ENCODE assay signal across 8 mouse cellular contexts in the genomic region with DNA sequence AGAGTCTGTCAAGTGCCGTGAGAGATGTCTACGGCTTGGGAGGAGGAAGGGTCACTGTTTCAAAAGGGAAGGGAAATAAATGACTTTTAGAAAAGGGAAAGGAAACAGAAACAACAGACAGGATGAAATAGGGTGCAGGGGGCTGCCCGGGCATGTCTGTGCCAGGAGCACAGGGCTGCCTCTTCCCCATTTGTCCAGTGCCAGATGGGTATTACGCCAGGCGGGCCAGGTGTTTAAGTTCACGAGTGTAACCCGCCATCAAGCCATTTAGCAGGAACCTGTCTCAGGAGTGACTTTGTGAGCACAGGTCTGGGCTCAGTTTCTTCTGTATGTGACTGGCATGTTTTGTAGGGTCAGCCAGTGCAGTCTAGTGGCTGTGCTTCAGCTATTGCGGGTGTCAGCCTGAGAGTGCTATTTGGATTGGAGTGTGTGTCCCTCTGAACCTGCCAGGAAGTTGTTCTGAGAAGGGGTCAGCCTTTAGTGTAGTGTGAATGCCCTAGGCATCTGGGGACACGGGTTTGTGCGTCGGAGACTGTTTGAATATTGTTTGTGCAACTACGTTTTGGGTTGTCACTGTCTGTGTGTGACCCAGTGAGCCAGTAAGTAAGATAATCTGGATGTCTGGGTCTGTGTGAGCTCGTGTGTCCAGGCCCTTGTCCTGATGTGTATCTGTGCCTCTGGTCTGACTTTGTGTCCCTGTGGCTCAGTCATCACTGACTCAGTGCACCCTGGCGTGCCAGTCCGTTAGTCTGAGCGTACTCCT. TPM values are rescaled to one million over a fixed set of nuclear protein-coding genes. Genes with fewer than 3 reads are reported as not detected.
A peak's percentile ranks its signal among the peaks of the same experiment; 100 is the strongest.
DNase-seq lines count a peak whose midpoint lies in the region; ATAC-seq and TF ChIP-seq lines count a peak whose summit lies in the region.

No protein-coding gene starts in this region.

- in situ Hi-C loops in Patski (cut with MboI; ENCODE audit: low pct_unique_long_range_greater_than_20kb) = no loop called here

- peaks cover 23% of the 10 kb centered on the region for H3K4me1 ChIP-seq in kidney, embryonic 14.5 days (ENCODE audit: control insufficient read depth, insufficient read depth, low read length)
- H3K4me1 ChIP-seq in heart, embryonic 12.5 days (replicated peaks) = peaks cover 46% of the 10 kb centered on the region
- peaks cover 21% of the 10 kb centered on the region; the same call in 1 of the 2 replicates for H3K4me1 ChIP-seq in neural tube, embryonic 14.5 days (ENCODE audit: control insufficient read depth, insufficient read depth, low read length)

- no peak for TF ChIP-seq CTCF in Patski (IDR thresholded peaks at IDR 0.05)

- ATAC-seq in kidney, embryonic 14.5 days (ENCODE audit: low FRiP score, low TSS enrichment) = no peak
- ATAC-seq in Patski = peak; percentile 0
- no peak for ATAC-seq in heart, embryonic 12.5 days (ENCODE audit: insufficient number of reproducible peaks, low FRiP score)
- ATAC-seq in neural tube, embryonic 14.5 days (ENCODE audit: low read depth) = no peak

- no peaks in the 10 kb centered on the region for H3K36me3 ChIP-seq in kidney, embryonic 14.5 days (ENCODE audit: control insufficient read depth, insufficient read depth, low read length)
- no peaks in the 10 kb centered on the region for H3K36me3 ChIP-seq in heart, embryonic 12.5 days
- no peaks in the 10 kb centered on the region for H3K36me3 ChIP-seq in neural tube, embryonic 14.5 days (ENCODE audit: control insufficient read depth, insufficient read depth, low read length)

- H3K27me3 ChIP-seq in kidney, embryonic 14.5 days (ENCODE audit: control insufficient read depth, insufficient read depth, low read length) = no peaks in the 10 kb centered on the region
- H3K27me3 ChIP-seq in Patski = no peaks in the 10 kb centered on the region
- H3K27me3 ChIP-seq in heart, embryonic 12.5 days (replicated peaks) = no peaks in the 10 kb centered on the region
- peaks cover 2% of the 10 kb centered on the region; the same call in 1 of the 2 replicates for H3K27me3 ChIP-seq in neural tube, embryonic 14.5 days (ENCODE audit: control insufficient read depth, insufficient read depth, low read length)

- 30% methylated on average over 16 of the region's 16 CpGs for WGBS in kidney, embryonic 14.5 days
- whole genome bisulfite sequencing in heart, embryonic 12.5 days = 42% methylated on average over 16 of the region's 16 CpGs
- WGBS in neural tube, embryonic 14.5 days = 38% methylated on average over 16 of the region's 16 CpGs

- H3K4me2 ChIP-seq in kidney, embryonic 14.5 days (replicated peaks; ENCODE audit: low read depth, low read length) = peak overlapping the region; percentile 98
- H3K4me2 ChIP-seq in heart, embryonic 12.5 days = peak overlapping the region; percentile 98
- H3K4me2 ChIP-seq in neural tube, embryonic 14.5 days (ENCODE audit: low read depth, low read length) = peak overlapping the region; percentile 98

- POLR2A ChIA-PET in Patski (lab: Charles Lee) = no interaction called here

- H3K27ac ChIP-seq in kidney, embryonic 14.5 days (ENCODE audit: low read depth, low read length) = peak overlapping the region; percentile 74; the same call in 1 of the 2 replicates
- peak overlapping the region; percentile 58 for H3K27ac ChIP-seq in heart, embryonic 12.5 days (ENCODE audit: poor library complexity, severe bottlenecking)
- no peak overlapping the region; the same call in 1 of the 2 replicates for H3K27ac ChIP-seq in neural tube, embryonic 14.5 days (ENCODE audit: low read depth, low read length)

- no peaks in the 10 kb centered on the region for H3K9me3 ChIP-seq in kidney, embryonic 14.5 days (ENCODE audit: control insufficient read depth, low read length)
- H3K9me3 ChIP-seq in heart, embryonic 12.5 days (replicated peaks) = no peaks in the 10 kb centered on the region
- H3K9me3 ChIP-seq in neural tube, embryonic 14.5 days (ENCODE audit: control insufficient read depth, low read length) = no peaks in the 10 kb centered on the region

- H3K9ac ChIP-seq in kidney, embryonic 14.5 days (ENCODE audit: low read depth, low read length) = peak overlapping the region; percentile 89
- peak overlapping the region; percentile 96 for H3K9ac ChIP-seq in heart, embryonic 12.5 days
- peak overlapping the region; percentile 58 for H3K9ac ChIP-seq in neural tube, embryonic 14.5 days (replicated peaks; ENCODE audit: low read depth, low read length)

- CTCF ChIA-PET in Patski (lab: Charles Lee) = interaction anchor here (1.1 kb wide), 1 partner anchor 14 kb away, joined by 3 read pairs; no protein-coding TSS in a partner anchor

- DNase-seq in kidney, postnatal 25 days = no peak
- DNase-seq in Patski (ENCODE audit: low read depth, low spot score) (no peak), liver (peak; percentile 21)
- no peak for DNase-seq in left cerebral cortex, adult 18-20 months (ENCODE audit: low spot score in 2 of 2)
- DNase-seq in T-cell, adult 2 months (ENCODE audit: low spot score) = no peak

- peak overlapping the region; percentile 79 for H3K4me3 ChIP-seq in kidney, embryonic 14.5 days (ENCODE audit: low read length)
- H3K4me3 ChIP-seq in heart, embryonic 12.5 days = peak overlapping the region; percentile 76
- peak overlapping the region; percentile 65 for H3K4me3 ChIP-seq in neural tube, embryonic 14.5 days (ENCODE audit: low read depth, low read length)

RNA-seq across cellular contexts. Expression of a gene that starts 0.5 kb away (rescaled TPM):
- 8.6 and 13.8 TPM in 2 replicates for polyA plus RNA-seq in kidney, embryonic 14.5 days (2014; fragmentation: Nextera tagmentation; extraction: Ambion mirVana)
- polyA plus RNA-seq in Patski (2021) = 12.6 TPM
- polyA plus RNA-seq in heart, embryonic 12.5 days (2016; fragmentation: Nextera tagmentation; extraction: Ambion mirVana) = 9.8 and 10.4 TPM in 2 replicates
- polyA plus RNA-seq in neural tube, embryonic 14.5 days (2014; fragmentation: Nextera tagmentation; extraction: Ambion mirVana) = 13.7 and 19.7 TPM in 2 replicates
- 10 to 100 TPM in 1 of 2 experiments, 1 to 10 TPM in 1; 7.5 to 11.8 TPM for total RNA-seq in left cerebral cortex, adult 18-20 months (2021)

RNA-seq across cellular contexts. Expression of a gene that starts 22.1 kb away (rescaled TPM):
- 24.6 and 28.3 TPM in 2 replicates for polyA plus RNA-seq in kidney, embryonic 14.5 days (2014; fragmentation: Nextera tagmentation; extraction: Ambion mirVana)
- polyA plus RNA-seq in Patski (2021) = 78.2 TPM
- polyA plus RNA-seq in heart, embryonic 12.5 days (2016; fragmentation: Nextera tagmentation; extraction: Ambion mirVana) = 24.3 and 31.2 TPM in 2 replicates
- polyA plus RNA-seq in neural tube, embryonic 14.5 days (2014; fragmentation: Nextera tagmentation; extraction: Ambion mirVana) = 14.8 and 15.8 TPM in 2 replicates
- 100 to 1,000 TPM in 1 of 2 experiments, 10 to 100 TPM in 1; 81.0 to 102 TPM for total RNA-seq in left cerebral cortex, adult 18-20 months (2021)

RNA-seq across cellular contexts. Expression of a gene that starts 35.3 kb away (rescaled TPM):
- polyA plus RNA-seq in kidney, embryonic 14.5 days (2014; fragmentation: Nextera tagmentation; extraction: Ambion mirVana) = 19.3 and 19.8 TPM in 2 replicates
- 13.0 TPM for polyA plus RNA-seq in Patski (2021)
- polyA plus RNA-seq in heart, embryonic 12.5 days (2016; fragmentation: Nextera tagmentation; extraction: Ambion mirVana) = 11.0 and 12.1 TPM in 2 replicates
- polyA plus RNA-seq in neural tube, embryonic 14.5 days (2014; fragmentation: Nextera tagmentation; extraction: Ambion mirVana) = 45.1 and 58.6 TPM in 2 replicates
- total RNA-seq in left cerebral cortex, adult 18-20 months (2021) = 10 to 100 TPM; 38.0 to 39.7 TPM

RNA-seq across cellular contexts. Expression of a gene that starts 49.4 kb away (rescaled TPM):
- 1.2 and 1.8 TPM in 2 replicates for polyA plus RNA-seq in kidney, embryonic 14.5 days (2014; fragmentation: Nextera tagmentation; extraction: Ambion mirVana)
- not detected for polyA plus RNA-seq in Patski (2021)
- polyA plus RNA-seq in heart, embryonic 12.5 days (2016; fragmentation: Nextera tagmentation; extraction: Ambion mirVana) = 1.1 and 1.8 TPM in 2 replicates
- 0.83 and 2.6 TPM in 2 replicates for polyA plus RNA-seq in neural tube, embryonic 14.5 days (2014; fragmentation: Nextera tagmentation; extraction: Ambion mirVana)
- 1 to 10 TPM; 1.2 to 2.4 TPM for total RNA-seq in left cerebral cortex, adult 18-20 months (2021)
